Mouse (Mus musculus) induced T-regulatory cell, adult 2 months (primary cell): ENCODE measurements at regions not wholly inside any gene's neighbourhood (a gene's known extent, or its start where the extent isn't known, plus 50 kb on each side); places are given as distances from the start of the nearest gene placed in this dataset.

Source experiments
- DNase-seq: peaks from one replicate; pipeline ENCODE4 v3.0.0-alpha.2; 2012; ENCODE audit warnings: low read depth

- no peak for DNase-seq
These were observed 62.4 kb upstream of the Cdh4 start for GRCm38 (mm10) chr2:179379691-179380443.

DNA sequence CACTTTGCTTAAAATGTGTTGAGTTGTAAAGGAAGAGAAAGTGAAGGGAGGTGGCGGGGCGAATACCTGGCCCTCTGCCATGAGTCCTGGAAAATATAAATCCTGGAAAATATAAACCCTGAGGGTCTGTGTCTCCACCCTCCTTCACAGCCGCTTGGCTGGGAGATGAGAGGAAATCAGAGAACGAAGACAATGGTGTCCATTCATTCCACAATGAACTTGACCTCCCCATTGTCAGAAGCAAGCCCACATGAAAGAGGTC lies 61.9 kb upstream of the Cdh4 start:
- DNase-seq, result no peak

GRCm38 (mm10) chr2:179381916-179382315 lies 60.3 kb upstream of the Cdh4 start:
- DNase-seq, result no peak

DNA sequence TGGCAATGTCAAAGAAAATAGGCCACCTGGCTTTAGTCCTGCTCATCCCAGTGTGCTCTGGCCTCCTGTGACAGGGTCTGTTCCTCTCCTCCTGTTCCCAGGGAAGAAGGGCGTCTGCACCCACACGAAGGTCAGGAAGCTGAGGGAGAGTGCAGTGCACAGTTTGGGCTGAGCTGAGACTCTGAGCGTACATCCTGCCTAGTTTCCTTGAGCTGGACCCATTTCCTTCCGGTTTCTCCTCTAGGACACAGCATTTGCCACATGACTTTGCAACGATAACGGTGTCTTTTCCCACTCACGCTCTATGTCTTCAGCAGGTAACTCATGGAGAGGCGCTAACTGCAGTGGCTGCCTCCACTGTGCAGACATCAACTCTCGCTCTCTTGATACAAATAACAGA lies 59.6 kb upstream of the Cdh4 start:
- DNase-seq, result no peak

- no peak for DNase-seq
These were observed 55.4 kb upstream of the Cdh4 start for GRCm38 (mm10) chr2:179386871-179387270.

- DNase-seq, result no peak
These were observed 51.7 kb upstream of the Cdh4 start for GRCm38 (mm10) chr2:179390486-179390885.

GRCm38 (mm10) chr2:179390924-179391461 lies 51.2 kb upstream of the Cdh4 start:
- no peak for DNase-seq
